Mouse (Mus musculus) gastrocnemius, postnatal 10 days (tissue): ENCODE measurements around the gene Olfr401. TPM values are rescaled to one million over a fixed set of nuclear protein-coding genes. Genes with fewer than 3 reads are reported as not detected.
"Not testable (repeated sequence)": the region's sequence is repeated elsewhere in the genome, so short reads cannot be mapped to it uniquely, and the experiment has no call there.

Source experiments
- DNase-seq: peaks from one replicate; pipeline ENCODE4 v3.0.0; 2021; ENCODE audit warnings: mixed read lengths
- long read RNA-seq, 2 experiments: library from polyadenylated mRNA; stranded (forward); transcript quantifications; one replicate each; pipeline ENCODE4 v2.0.0; 2021
- total RNA-seq, 2 experiments: library from RNA; stranded (reverse); gene quantifications; 2 replicates each; pipeline ENCODE4 v1.2.3; 2021

The Olfr401 gene
- not detected for total RNA-seq
- long read RNA-seq, experiment 1 = 0 reads
- long read RNA-seq, experiment 2 = 0 reads

- no peak for DNase-seq
Measured at GRCm38 (mm10) chr11:74113412-74113811, at the start of gene Olfr401. TSS of gene Olfr401 (plus strand) at chr11:74113712.

DNA sequence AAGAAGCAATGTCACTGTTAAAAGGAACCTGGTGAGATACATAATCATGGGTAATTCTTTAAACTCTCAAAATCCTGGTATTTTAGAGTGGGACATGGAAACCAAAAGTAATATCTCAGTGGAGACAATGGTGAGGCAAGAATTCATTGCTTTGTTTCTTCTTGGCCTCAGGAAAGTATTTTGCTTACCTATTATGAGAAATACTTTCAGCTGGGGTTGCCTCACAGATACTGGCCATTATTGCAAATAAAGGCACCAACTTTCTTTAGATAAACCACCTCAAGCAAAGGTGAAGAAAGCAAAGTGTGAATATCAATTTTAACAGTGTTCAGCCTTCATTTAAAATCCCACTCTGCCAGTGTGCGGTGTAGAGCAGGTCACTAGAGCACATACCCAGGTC is 43.9 kb upstream of the Olfr401 start, which contains the start of gene Zfp616:
TSS of gene Zfp616 (plus strand) at position 301 of the 400 bp plus-strand sequence.
- DNase-seq = no peak

- no peak for DNase-seq
Measured at GRCm38 (mm10) chr11:74100724-74101123, 12.8 kb upstream of the Olfr401 start.

DNA sequence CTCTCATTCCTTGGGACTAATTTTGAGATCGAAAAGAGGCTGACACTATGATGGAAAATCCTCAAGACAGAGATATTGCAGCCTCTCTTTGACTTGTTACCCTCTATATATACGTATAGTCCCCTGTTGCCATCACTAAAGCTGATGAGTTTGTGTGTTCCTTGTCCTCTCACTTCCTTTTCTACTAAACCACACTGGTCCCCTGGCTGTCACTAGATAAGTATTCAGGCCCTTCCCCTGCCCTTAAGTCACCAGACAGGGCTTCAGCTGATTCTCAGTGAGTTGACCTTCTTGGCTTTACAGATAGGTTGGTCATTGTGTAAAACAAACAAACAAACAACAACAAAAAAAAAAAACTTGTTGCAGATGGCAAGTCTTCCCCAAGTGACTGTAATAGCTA is 12.0 kb upstream of the Olfr401 start:
- no peak for DNase-seq

DNA sequence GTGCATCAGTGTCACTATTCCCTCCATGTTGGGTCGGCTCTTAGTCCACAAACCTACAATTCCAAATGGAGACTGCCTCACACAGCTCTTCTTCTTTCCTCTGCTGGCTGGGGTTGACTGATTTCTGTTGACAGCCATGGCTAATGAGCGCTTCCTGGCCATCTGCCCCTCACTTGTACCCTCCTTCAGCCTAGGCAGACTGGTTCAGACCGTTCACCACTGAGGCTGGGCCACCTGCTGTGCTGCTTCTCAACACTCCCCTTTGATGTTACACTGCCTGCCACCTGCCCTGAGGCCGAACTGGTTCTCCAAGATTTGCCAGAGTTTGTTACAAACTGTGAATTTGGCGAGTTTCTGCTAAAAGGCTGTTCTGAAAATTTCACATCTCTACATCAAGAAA is 8.4 kb upstream of the Olfr401 start:
- no peak for DNase-seq

GRCm38 (mm10) chr11:74140001-74140400 is 26.5 kb downstream of the Olfr401 start:
- DNase-seq = not testable (repeated sequence)

GRCm38 (mm10) chr11:74145866-74146265 is 32.4 kb downstream of the Olfr401 start:
- no peak for DNase-seq

DNA sequence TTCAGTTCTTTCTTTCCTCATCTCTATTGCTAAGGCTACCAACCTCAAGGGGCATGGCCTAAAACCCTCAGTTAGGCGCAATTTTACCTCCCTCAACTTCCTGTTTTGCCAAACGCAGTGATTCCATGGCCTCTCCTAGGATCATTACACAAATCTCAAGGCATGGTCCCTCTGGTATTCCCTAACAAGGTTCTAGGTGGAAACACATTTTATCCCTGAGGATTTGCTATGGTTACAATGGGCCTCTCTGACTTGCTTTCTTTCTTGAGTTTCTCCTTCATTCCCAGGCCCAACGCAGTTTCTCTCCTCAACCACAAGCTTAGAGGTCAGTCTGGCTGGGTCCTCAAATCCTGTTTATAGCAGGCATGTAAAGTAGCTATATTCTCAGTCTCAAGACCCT is 39.7 kb downstream of the Olfr401 start, which contains the start of gene Olfr402:
TSS of gene Olfr402 (plus strand) at position 301 of the 400 bp plus-strand sequence.
- no peak for DNase-seq

DNA sequence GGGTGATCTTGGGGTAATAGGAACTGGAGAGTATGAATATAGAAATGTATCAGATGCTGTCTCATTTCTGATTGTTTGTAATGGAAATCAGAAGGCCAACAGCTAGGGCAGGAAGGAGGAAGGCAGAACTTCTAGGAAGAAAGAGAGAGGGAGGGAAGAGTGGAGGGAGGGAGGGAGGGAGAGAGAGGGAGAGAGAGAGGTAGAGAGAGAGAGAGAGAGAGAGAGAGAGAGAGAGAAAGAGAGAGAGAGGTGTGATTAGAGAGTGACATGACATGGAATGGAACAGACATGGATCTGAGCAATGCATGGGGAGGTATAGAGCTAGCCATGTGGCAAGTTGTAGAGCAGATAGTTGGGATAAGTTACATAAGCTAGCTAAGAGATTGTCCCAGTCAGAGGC is 55.3 kb downstream of the Olfr401 start:
- DNase-seq = no peak

Other genes with a start within 250 kb of the Olfr401 start
- not detected for gene Olfr394, start 222.9 kb upstream of the Olfr401 start, total RNA-seq
- not detected for gene Olfr395, start 204.4 kb upstream of the Olfr401 start, total RNA-seq
- gene Olfr23, start 177.0 kb upstream of the Olfr401 start, total RNA-seq = not detected
- not detected for gene Olfr397, start 152.9 kb upstream of the Olfr401 start, total RNA-seq
- gene Olfr398, start 123.3 kb upstream of the Olfr401 start, total RNA-seq = not detected
- not detected for gene Olfr139, start 57.2 kb upstream of the Olfr401 start, total RNA-seq
- gene Olfr399, start 57.1 kb upstream of the Olfr401 start, total RNA-seq = not detected
- gene Zfp616, start 43.8 kb upstream of the Olfr401 start, total RNA-seq = not detected
- not detected for gene Olfr402, start 39.8 kb downstream of the Olfr401 start, total RNA-seq
- gene Olfr403, start 72.5 kb downstream of the Olfr401 start, total RNA-seq = not detected
- gene Olfr43, start 97.7 kb downstream of the Olfr401 start, total RNA-seq = not detected
- not detected for gene Olfr406, start 146.1 kb downstream of the Olfr401 start, total RNA-seq
- gene Olfr59, start 170.0 kb downstream of the Olfr401 start, total RNA-seq = not detected
- not detected for gene Olfr410, start 224.3 kb downstream of the Olfr401 start, total RNA-seq
- gene Olfr411, start 238.9 kb downstream of the Olfr401 start, total RNA-seq = not detected
- not detected for gene Olfr412, start 248.4 kb downstream of the Olfr401 start, total RNA-seq